Mouse (Mus musculus): ENCODE results near the gene Racgap1. TPM values are rescaled to one million over a fixed set of nuclear protein-coding genes. Genes with fewer than 3 reads are reported as not detected.

Gene Racgap1
- polyA plus RNA-seq, 1 experiment from 2014 or later: 119 TPM

- WGBS: 79% methylated on average over 3 of the region's 3 CpGs
- H3K36me3 ChIP-seq: no peaks in the 10 kb centered on the region
Measured at GRCm38 (mm10) chr15:99586525-99586924, 64.9 kb downstream of the Racgap1 start.

GRCm38 (mm10) chr15:99585741-99586140, 65.7 kb downstream of the Racgap1 start:
- Histone ChIP-seq H3K9me3 (no peaks in the 10 kb centered on the region), H3K27ac (replicated peaks) (no peak overlapping the region), H3K4me2 (no peak overlapping the region), H3K36me3 (no peaks in the 10 kb centered on the region), H3K4me1 (peaks cover 35% of the 10 kb centered on the region), H3K4me3 (no peak overlapping the region), H3K9ac (no peak overlapping the region), H3K27me3 (replicated peaks) (peaks cover 100% of the 10 kb centered on the region)
- WGBS: 43% methylated on average over 6 of the region's 6 CpGs
- ATAC-seq (ENCODE audit: extremely low read depth, insufficient number of reproducible peaks, low FRiP score, low TSS enrichment): no peak

More at GRCm38 (mm10) chr15:99586525-99586924, 64.9 kb downstream of the Racgap1 start:
- Histone ChIP-seq H3K27ac (replicated peaks) (no peak overlapping the region), H3K4me1 (peaks cover 39% of the 10 kb centered on the region), H3K4me2 (no peak overlapping the region), H3K9ac (no peak overlapping the region), H3K9me3 (no peaks in the 10 kb centered on the region), H3K27me3 (replicated peaks) (peaks cover 100% of the 10 kb centered on the region), H3K4me3 (no peak overlapping the region)
- no peak for ATAC-seq (ENCODE audit: extremely low read depth, insufficient number of reproducible peaks, low FRiP score, low TSS enrichment)

GRCm38 (mm10) chr15:99584407-99585202, 66.9 kb downstream of the Racgap1 start:
- WGBS: 2% methylated on average over 24 of the region's 24 CpGs
- peak overlapping the region; percentile 61; the same call in 1 of the 2 replicates for H3K9ac ChIP-seq
- no peak for ATAC-seq (ENCODE audit: extremely low read depth, insufficient number of reproducible peaks, low FRiP score, low TSS enrichment)

GRCm38 (mm10) chr15:99583463-99584344, 67.8 kb downstream of the Racgap1 start:
- no peak for ATAC-seq (ENCODE audit: extremely low read depth, insufficient number of reproducible peaks, low FRiP score, low TSS enrichment)
- no peak overlapping the region for H3K27ac ChIP-seq (replicated peaks)
- 3% methylated on average over 47 of the region's 54 CpGs for WGBS

More at GRCm38 (mm10) chr15:99584407-99585202, 66.9 kb downstream of the Racgap1 start:
- peaks cover 27% of the 10 kb centered on the region for H3K4me1 ChIP-seq
- H3K4me2 ChIP-seq: peak overlapping the region; percentile 71
- H3K9me3 ChIP-seq: no peaks in the 10 kb centered on the region
- H3K27ac ChIP-seq (replicated peaks): no peak overlapping the region
- no peaks in the 10 kb centered on the region for H3K36me3 ChIP-seq
- peak overlapping the region; percentile 49 for H3K4me3 ChIP-seq
- H3K27me3 ChIP-seq (replicated peaks): peaks cover 100% of the 10 kb centered on the region

GRCm38 (mm10) chr15:99578802-99579485, 72.5 kb downstream of the Racgap1 start, which contains the start of gene Aqp2:
Gene Aqp2, plus strand, starts transcription at chr15:99579055.
- peaks cover 94% of the 10 kb centered on the region for H3K27me3 ChIP-seq (replicated peaks)
- 71% methylated on average over 26 of the region's 26 CpGs for WGBS

More at GRCm38 (mm10) chr15:99583463-99584344, 67.8 kb downstream of the Racgap1 start:
- peaks cover 19% of the 10 kb centered on the region for H3K4me1 ChIP-seq
- peaks cover 100% of the 10 kb centered on the region for H3K27me3 ChIP-seq (replicated peaks)
- H3K4me2 ChIP-seq: peak overlapping the region; percentile 71
- peak overlapping the region; percentile 61 for H3K9ac ChIP-seq
- H3K9me3 ChIP-seq: no peaks in the 10 kb centered on the region
- peak overlapping the region; percentile 49 for H3K4me3 ChIP-seq
- H3K36me3 ChIP-seq: no peaks in the 10 kb centered on the region

More at GRCm38 (mm10) chr15:99578802-99579485, 72.5 kb downstream of the Racgap1 start, which contains the start of gene Aqp2:
- Histone ChIP-seq H3K4me1 (peaks cover 6% of the 10 kb centered on the region), H3K27ac (replicated peaks) (no peak within 1 kb of the TSS), H3K9ac (no peak within 1 kb of the TSS), H3K9me3 (no peaks in the 10 kb centered on the region), H3K4me2 (no peak within 1 kb of the TSS), H3K4me3 (no peak within 1 kb of the TSS), H3K36me3 (no peaks in the 10 kb centered on the region)
- 0 out of 2 replicates have a peak, but pooled peaks have one; percentile 29 for ATAC-seq (ENCODE audit: extremely low read depth, insufficient number of reproducible peaks, low FRiP score, low TSS enrichment)

Other genes starting within 250 kb of the Racgap1 start
- 6.8 and 7.7 TPM in 2 replicates for gene Nckap5l, start 193.9 kb downstream of the Racgap1 start, polyA plus RNA-seq (2015; fragmentation: Nextera tagmentation; extraction: Ambion mirVana)
- gene Bcdin3d, start 176.9 kb downstream of the Racgap1 start, polyA plus RNA-seq (2015; fragmentation: Nextera tagmentation; extraction: Ambion mirVana): 10.5 and 13.7 TPM in 2 replicates
- gene Faim2, start 123.5 kb downstream of the Racgap1 start, polyA plus RNA-seq (2015; fragmentation: Nextera tagmentation; extraction: Ambion mirVana): 0.12 and 0.22 TPM in 2 replicates
- not detected in 2 replicates for gene Aqp2, start 72.6 kb downstream of the Racgap1 start, polyA plus RNA-seq (2015; fragmentation: Nextera tagmentation; extraction: Ambion mirVana)
- gene Aqp5, start 60.9 kb downstream of the Racgap1 start, polyA plus RNA-seq (2015; fragmentation: Nextera tagmentation; extraction: Ambion mirVana): 0.43 and 0.67 TPM in 2 replicates
- not detected in 2 replicates for gene Aqp6, start 50.3 kb downstream of the Racgap1 start, polyA plus RNA-seq (2015; fragmentation: Nextera tagmentation; extraction: Ambion mirVana)
- gene Asic1, start 18.7 kb upstream of the Racgap1 start, polyA plus RNA-seq (2015; fragmentation: Nextera tagmentation; extraction: Ambion mirVana): 1.6 and 1.8 TPM in 2 replicates
- 22.1 and 22.3 TPM in 2 replicates for gene Smarcd1, start 50.5 kb upstream of the Racgap1 start, polyA plus RNA-seq (2015; fragmentation: Nextera tagmentation; extraction: Ambion mirVana)
- gene Gm17349, start 53.8 kb upstream of the Racgap1 start, polyA plus RNA-seq (2015; fragmentation: Nextera tagmentation; extraction: Ambion mirVana): not detected in 2 replicates
- 1.3 and 1.8 TPM in 2 replicates for gene Gpd1, start 65.9 kb upstream of the Racgap1 start, polyA plus RNA-seq (2015; fragmentation: Nextera tagmentation; extraction: Ambion mirVana)
- gene Cox14, start 74.0 kb upstream of the Racgap1 start, polyA plus RNA-seq (2015; fragmentation: Nextera tagmentation; extraction: Ambion mirVana): 155 and 181 TPM in 2 replicates
- 51.6 and 54.7 TPM in 2 replicates for gene Cers5, start 121.2 kb upstream of the Racgap1 start, polyA plus RNA-seq (2015; fragmentation: Nextera tagmentation; extraction: Ambion mirVana)
- 17.6 and 17.8 TPM in 2 replicates for gene Lima1, start 223.8 kb upstream of the Racgap1 start, polyA plus RNA-seq (2015; fragmentation: Nextera tagmentation; extraction: Ambion mirVana)

Data from heart, embryonic 13.5 days (tissue).